Mouse (Mus musculus): Measurements from ENCODE around the gene Alg12.

DNA sequence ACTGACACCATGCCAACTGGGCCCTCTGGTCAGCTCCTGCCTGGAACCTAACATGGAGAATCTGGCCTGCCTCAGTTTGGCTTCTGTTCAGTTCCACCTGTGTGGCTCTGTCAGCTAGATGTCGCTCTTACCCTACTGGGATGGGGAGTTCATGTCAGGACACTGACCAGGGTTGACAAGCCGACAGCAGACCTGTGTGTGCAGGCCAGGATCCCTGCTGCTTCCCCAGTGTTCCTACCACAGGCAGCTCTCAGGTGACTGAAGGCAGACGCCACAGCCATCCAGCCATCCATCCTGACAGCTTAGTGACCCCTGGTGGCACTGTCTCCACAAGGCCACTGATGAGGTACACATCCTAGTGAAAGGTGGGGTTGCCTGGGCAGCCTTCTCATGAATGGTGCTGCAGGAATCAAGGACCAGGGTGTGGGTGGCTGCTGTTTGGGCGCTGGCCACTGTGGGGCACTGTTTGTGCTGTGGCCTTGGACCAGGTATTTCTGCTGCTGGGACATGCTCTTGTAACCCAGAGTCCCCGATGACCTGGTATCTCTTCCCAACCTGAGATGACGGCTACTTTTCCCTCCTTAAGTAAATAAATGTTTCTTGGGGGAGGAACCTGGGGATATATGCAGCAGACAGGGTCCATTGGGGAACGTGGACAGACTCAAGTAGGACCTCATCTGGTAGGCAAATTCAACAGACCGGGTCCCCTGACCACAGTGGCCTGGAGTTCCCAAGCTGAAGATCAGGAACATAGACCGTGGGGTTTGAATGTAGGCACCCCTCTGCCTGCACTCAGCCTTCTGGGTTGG is 9.1 kb upstream of the Alg12 start:
- peak; percentile 76 for TF ChIP-seq CTCF (IDR thresholded peaks at IDR 0.05; ENCODE audit: control insufficient read depth, insufficient read depth, low read length)
- TF ChIP-seq POLR2A (IDR thresholded peaks at IDR 0.05; ENCODE audit: borderline replicate concordance, control insufficient read depth, low read depth, low read length): no peak
